Mouse (Mus musculus): ENCODE data around the gene Tmem234.
A peak's percentile ranks its signal among the peaks of the same experiment; 100 is the strongest.
"Not testable (repeated sequence)": the region's sequence is repeated elsewhere in the genome, so short reads cannot be mapped to it uniquely, and the experiment has no call there.

Tmem234 gene

DNA sequence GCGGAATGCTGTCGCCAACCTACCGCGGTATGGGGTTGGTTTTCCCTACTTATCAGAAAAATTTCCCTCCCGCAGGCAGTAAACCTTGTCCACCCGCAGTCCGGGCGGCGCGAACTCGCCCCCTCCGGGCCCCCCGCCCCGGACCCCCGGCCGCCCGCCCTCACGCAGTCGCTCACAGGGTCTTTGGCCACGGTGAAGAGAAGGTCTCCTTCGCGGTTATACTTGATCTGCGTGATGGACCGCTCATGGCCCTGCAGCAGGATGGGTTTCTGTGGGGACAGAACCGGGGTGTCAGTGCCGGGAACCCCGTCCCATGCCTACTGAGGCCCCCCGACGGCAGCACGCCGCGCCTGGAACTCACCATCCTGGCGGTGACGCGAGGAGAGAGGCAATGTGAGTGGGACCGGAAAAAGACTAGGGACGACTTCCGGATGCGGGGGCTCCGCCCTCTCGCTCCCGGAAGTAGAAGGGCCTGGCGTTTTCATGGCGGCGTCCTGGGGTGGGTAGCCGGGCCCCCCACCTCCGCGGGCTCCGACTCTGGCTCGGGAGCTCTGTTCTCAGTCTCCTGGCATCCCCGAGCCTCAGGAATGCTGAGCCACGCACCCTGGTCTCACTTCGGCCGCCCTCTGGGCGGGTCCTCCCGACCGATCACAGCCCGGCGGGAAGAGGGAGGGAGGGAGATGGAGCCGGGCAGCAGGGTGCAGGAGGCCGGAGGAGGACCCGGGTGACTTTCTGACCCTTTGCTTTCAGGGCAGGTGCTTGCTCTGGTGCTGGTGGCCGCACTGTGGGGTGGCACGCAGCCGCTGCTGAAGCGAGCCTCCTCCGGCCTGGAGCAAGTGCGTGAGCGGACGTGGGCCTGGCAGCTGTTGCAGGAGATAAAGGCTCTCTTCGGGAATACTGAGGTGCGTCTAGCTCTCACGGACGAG lies at the start of gene Tmem234, which contains the start of gene Eif3i:
Gene Tmem234, plus strand, starts transcription at position 436 of the 926 bp plus-strand sequence.
Gene Eif3i, minus strand, starts transcription at position 416 of the 926 bp plus-strand sequence.
- no peak for DNase-seq (ENCODE audit: low spot score)

DNA sequence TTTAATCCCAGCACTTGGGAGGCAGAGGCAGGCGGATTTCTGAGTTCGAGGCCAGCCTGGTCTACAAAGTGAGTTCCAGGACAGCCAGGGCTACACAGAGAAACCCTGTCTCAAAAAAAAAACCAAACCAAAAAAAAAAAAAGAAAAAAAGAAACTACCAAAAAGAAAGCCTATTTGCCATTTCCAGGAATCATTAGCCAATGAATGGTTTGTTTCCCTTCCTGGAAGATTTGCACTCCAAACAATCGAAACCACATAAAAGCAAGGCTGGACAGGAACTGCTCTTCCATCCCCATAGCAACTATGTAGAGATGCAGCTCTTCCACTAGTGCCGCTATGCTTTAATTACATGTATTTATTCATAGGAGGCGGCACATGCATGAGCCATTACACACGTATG lies 46.0 kb upstream of the Tmem234 start:
- DNase-seq (ENCODE audit: low spot score): not testable (repeated sequence)

DNA sequence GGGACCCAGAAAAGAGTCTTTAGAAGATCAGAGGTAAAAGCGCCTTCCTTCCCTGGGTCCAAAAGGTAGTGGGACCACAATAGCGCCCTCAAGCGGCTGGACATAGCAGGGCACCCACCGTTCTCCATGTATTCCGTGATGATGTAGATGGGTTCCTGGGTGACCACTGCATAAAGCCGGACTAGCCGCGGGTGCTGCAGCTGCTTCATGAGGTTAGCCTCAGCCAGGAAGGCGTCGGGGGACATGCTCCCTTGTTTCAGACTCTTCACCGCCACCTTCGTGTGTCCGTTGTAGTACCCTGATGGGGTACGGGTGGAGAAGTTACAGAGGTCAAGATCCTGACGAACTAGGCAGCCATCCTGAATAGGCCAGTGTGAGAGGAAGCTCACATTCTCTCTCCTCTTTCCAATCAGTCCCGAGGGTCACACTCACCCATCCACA lies 45.0 kb upstream of the Tmem234 start:
- DNase-seq (ENCODE audit: low spot score): no peak

DNA sequence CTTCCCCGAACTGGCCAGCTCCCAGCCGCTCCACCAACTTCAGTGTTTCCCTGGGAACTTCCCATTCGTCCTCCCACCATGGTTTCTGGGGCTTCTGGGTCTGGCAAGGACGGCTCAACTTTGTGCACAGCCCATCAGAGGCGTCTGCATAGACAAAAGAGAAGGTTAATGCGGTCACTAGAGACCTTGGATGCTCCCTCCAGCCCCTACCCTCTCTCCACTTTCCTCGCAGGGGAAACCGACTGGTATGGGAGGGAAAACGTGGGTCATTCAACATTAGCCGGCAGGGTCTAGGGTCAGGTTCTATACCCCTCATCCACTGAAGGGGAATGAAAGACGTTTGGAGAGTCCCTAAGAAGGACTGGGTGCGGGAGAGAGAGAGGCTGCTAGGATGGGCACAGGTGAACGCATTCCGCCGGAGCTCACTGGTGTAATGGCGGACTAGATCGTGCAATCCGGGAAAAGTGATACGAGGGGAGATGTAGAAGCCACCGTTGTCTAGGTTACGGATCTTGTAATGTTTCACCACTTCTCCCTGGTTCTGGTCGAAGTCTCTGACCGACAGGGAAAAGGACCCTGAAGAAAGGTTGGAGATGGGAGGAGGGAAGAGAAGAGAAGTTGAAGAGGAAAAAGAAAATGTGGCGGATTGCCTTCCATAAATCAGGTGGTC lies 44.5 kb upstream of the Tmem234 start:
- no peak for DNase-seq (ENCODE audit: low spot score)

DNA sequence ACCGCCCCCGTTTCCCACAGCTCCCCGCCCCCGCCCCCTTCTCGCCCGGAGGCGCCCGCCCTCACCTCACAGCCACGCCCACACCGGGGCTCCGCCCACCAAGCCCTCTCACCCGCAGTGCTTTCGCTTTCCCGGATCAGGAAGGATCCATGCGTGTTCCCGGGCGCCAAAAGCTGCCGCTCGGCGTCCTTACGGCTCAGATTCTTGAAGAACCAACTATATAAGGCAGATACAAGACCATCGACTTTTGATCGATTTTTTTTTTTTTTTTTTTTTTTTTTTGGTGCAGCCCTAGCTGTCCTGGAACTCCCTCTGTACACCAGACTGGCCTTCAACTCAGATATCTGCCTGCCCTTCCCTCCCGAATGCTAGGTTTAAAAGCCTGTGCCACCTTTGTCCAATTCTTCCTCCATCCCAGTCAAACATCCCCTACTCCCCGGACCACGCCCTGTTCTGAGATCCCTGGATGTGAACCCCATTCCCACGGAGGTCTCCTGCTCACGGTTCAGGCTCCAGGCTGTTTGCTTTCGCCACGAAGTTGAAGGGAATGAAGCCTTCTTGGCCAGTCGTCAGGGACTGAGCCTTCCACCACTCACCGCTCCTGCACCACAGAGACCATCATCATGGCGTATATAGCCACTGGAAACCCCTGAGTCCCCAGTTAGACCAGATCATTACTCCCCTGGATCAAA lies 43.8 kb upstream of the Tmem234 start:
- DNase-seq (ENCODE audit: low spot score): peak; percentile 45

DNA sequence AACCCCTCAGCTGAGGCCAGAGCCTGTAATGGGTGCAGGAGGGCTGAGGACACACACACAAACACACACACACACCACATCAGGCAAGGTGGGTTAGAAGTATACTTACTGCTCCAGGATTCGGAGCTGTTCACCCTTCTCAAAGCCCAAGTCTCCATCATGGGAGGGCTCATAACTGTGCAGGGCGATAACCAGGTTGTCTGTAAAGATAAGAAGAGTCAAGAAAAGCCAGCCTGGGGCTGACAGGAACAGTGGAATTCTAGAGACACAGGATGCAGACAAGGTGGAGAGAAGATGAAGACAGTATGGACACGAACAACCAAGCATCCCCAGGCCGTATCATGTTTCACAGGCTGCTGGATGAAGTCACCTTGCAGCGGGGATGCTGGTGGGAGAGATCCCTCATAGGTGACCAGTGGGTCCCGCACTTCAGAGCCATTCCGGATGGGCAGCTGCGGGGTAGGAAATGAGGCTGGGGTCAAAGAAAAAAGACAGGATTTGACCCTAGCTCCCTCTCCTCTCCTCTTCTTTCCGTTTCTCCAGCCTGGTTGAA lies 43.1 kb upstream of the Tmem234 start:
- no peak for DNase-seq (ENCODE audit: low spot score)

DNA sequence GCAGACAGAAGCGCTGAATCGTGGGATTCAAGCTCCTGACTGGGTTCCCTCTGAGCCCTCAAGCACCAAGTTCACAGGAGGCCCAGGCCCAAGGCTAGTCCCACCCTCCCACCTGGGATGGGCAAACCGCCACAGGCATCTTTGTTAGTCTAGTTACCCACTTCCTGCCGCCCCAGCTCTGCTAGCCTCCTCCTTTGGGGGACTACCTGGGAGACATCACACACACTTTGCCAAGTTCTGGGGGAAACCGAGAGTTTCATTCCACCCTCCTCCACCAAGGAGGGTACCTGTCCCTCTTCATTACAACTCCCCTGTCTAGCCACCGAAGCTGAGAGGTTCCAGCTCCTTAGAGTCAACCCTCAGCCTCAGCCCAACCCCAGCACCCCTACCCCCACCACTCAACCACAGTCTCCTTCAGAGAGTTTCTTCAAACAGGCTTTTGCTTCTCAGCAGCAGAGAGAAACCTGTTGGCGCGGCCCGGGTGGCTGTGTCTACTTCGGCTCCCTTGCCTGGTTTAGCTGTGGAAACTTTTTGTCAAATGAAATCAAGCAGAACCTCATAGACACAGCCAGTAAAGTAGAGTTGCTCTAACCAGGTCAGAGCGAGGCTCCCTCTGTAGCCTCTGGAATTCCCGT lies 42.0 kb upstream of the Tmem234 start:
- no peak for DNase-seq (ENCODE audit: low spot score)

DNA sequence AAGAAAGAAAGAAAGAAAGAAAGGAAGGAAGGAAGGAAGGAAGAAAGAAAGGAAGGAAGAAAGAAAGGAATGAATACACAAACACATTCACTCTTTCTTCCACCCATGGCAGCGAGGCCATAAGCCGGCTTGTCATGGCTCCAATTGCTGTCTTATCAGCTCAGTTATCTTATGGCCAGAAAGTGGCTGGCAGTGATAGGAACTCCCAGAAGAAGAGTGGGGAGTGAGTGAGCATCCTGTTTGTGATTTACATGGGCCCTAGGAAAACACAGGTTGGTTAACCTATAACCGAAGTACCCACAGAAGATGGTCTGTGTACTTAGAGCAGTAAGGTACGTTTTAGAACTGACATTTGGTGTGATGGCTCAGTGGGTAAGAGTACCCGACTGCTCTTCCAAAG lies 39.3 kb upstream of the Tmem234 start:
- no peak for DNase-seq (ENCODE audit: low spot score)

DNA sequence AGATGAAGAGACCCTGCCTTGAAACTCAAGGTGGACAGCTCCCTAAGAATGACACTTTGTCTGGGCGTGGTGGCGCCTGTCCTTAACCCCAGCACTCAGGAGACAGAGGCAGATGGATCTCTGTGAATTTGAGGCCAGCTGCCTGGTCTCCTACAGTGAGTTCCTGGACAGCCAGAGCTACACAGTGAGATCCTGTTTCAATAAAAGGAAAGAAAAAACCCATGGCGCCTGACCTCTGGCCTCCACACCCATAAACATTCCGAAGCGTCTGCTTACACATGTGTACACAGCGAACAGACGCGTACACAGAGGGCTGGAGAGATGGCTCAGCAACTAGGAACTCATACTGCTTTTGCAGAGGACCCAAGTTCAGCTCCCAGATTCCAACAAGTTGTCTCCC lies 36.8 kb upstream of the Tmem234 start:
- no peak for DNase-seq (ENCODE audit: low spot score)

DNA sequence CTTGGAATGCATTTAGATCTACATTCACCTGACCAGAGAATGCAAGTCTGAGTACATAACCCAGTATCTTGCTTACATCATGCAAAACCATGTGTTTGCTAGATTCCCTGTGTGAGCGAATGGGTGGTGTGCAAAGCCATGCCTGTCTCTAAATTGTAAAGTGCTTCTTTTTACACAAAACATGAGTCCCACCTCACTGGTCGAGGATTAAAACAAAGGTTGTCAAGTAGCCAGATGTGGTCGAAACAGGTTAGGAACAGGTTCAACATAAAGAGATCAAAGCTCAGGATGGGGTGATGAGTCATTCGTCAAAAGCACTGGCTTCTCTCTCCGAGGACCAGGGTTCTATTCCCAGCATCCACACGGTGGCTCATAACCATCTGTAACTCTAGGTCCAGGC lies 35.3 kb upstream of the Tmem234 start:
- no peak for DNase-seq (ENCODE audit: low spot score)

DNA sequence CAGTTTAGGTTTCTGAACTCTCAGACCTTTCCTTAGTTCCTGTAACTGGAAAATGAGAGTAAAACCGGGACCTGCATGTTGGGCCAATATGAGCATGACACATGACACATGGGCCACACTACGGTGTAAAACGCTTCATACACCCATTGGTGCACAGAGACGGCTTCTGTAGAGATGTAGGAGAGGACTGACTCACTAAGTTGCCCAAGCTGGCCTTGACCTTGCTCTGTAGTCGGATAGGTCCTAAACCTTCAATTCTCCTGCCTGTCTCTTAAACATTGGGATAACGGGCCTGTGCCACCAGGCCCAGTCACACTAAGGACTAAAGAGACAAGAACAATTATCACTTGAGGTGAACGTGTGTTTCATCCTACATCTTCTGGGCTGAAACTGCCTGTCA lies 32.1 kb upstream of the Tmem234 start:
- DNase-seq (ENCODE audit: low spot score): no peak

DNA sequence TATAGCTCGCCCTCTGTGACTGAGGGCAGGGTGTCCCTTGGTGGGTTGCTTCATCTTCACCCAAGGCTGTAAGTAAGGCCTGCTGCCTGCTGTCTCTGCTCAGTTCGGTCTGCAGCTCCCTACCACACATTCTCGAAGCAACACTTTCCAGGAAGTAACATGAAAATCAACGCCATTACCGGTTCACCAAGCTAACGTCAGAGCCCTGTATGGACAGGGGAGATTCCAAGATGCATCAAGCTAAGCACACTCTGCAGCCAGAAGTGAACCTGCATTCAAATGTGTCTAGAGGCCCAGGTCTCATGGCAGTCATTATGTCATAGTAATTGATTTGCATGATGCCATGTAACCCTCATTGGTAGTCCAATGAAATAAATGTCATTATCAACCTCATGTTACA lies 30.4 kb upstream of the Tmem234 start:
- no peak for DNase-seq (ENCODE audit: low spot score)

DNA sequence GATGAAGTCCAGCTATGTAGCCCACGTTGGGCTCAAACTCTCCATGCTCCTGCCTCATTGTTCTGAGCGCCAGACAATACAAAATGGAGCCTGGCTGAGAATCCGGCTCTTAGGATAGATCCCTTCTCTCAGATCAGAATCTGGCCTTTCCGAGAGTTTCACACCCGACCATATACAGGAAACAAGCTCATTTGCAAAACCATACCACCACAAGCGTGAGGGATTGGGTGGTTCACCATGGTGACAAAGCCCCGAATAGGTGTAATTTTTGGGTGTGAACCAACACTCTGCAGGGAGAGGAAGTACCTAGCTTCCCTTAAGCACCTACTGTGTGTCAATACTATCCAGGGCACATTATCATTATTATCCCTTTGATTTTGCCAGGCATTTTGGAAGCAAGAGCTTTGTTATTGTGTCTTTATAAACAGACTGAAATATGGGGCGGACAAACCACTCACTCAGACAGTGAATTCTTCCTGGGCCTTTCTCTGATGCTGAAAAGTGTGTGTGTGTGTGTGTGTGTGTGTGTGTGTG lies 28.9 kb upstream of the Tmem234 start:
- no peak for DNase-seq (ENCODE audit: low spot score)

DNA sequence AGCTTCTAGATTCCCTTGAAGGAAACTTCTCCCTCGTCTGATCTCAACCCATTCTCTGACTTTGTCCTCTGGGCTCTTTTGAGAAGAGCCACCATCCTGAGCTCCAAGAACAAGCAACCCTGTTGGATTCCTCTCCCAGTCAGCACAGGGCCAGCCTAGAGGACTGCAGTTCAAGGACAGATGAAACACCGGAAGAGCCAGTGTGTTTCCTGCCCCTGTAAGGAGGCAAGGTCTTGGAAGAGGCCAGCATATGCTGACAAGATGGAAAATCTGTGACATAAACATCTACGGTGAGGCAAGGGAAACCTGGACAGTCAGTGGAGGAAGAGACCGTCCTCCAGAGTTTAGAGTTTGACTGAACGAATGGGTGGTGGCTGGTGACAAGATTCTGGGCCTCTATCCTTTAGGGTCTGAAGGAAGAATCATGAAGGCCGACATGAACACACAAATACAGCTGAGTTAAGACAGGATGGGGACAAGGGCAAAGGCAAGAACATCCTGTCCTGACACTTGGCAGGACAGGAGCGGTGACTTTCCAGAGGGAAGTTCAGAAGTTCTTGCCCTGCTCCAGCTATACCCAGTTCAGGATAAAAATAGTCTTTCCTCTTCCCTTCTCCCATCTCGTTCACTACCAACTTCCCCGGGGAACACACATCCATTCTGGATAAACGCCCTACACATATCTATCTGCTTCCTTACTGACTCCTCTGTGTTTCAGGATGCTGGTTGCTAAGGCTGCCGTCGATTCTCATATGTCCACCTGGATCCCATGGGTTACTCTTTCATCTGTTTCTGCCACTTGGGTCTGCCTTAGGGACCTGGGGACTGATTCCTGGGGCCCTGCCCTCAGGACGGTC lies 28.0 kb upstream of the Tmem234 start:
- DNase-seq (ENCODE audit: low spot score): no peak

DNA sequence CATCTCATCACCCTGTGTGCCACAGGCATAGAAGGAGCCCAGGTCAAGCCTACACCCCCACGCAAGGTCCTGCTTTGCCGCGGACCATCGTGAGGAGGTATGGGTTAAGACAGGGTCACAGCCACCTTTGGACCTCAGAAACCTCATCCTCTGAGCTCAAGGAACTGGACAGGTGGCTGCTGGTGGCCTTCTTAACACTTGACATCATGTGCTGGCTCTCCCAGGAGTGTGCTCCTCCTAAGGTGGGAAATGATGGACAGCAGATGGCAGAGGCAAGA lies 27.4 kb upstream of the Tmem234 start:
- no peak for DNase-seq (ENCODE audit: low spot score)

DNA sequence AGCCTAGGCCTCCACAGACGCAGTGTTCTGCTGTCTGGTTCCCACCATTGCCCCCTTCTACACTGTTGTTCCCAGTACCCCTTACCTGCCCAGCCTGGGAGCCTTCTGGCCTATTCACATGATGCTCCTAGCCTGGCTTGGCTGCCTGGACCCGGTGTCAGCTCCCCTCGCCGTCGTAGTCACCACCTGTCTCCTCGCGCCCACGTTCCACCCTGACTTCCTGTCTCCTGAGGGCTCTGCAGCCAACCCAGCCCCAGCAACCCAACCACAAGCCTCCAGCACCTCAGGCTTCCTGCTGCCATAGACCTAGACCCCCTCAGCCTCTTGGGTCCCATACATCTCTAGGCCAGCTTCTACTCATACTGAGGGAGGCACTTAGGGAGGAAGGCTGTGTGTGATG lies 27.0 kb upstream of the Tmem234 start, which contains the start of gene Lck:
Gene Lck, minus strand, starts transcription at position 212 of the 400 bp plus-strand sequence.
- no peak for DNase-seq (ENCODE audit: low spot score)

DNA sequence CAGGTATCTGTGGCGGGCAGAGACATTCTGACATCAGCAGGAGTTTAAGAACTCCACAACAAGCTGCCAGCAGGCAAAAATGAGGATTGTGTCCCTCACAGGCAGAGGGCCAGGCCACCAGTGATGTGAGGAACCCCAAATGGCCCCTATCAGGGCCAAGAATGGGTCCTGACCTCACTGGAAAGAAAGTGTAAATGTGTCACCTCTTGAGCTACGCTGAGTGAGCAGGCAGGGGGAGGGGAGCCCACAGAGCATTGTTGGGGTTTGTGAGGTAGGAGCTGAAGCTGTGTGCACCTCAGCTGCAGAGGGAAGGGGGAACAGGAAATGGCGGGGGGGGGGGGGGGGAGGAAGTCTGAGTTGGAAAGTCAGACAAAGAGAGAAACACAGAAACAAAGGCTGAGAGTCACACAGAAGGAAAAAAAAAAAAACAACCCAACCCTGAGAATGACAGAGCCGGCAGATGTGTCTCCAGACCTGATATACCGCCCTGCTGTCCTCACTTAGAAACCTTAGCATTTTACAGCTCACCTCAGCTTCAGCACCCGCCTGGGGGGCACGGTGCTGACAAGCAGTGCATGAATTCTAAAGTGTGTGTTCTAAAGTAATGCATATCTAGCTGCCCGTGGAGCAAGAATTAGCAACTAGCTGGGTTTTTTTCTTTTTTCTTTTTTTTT lies 25.2 kb upstream of the Tmem234 start:
- no peak for DNase-seq (ENCODE audit: low spot score)

DNA sequence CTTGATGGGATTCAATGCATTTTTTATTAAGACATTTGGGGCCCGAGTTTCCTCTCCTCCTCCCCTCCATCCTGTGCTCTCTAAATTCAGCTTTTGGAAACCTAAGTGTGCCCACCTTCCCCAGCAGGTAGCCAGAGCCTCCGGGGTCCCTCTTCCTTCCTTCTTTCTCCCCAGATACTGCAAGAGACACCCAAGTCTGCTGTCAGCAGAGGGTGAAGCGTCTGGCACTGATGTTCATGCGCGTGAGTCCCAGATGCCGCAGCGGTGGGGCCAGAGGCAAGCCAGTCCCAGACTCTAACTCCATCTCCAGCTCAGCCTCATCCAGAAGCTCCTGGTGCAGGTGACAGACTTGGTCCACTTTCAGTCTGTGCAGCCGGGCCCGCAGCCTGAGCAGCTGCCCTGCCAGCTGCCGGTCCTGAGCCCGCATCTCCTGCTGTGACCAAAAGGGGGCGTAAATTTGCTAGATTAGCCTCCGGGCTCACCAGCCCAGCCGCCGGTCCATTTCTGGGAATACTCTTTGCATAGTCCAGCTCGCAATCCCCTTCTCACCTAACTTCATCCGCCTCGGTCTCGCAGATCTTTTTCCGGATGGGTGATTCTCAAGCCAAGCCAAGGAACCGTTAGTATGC lies 23.5 kb upstream of the Tmem234 start:
- no peak for DNase-seq (ENCODE audit: low spot score)

DNA sequence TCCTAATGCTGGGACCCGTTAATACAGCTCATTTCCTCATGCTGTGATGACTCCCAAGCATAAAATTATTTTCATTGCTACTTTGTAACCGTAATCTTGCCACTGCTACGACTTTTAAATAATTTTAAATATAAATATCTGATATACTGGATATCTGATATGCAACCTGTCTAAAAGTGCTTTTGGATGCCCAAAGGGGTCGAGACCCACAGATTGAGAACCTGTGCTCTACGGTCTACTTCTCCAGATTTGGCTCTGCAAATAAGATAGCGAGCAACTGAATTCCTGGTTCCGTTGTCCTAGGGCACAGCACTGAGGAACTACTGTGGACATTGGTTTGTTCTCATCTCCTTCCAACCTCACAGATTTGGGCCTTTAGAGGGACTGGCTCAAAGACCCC lies 22.8 kb upstream of the Tmem234 start:
- DNase-seq (ENCODE audit: low spot score): no peak

DNA sequence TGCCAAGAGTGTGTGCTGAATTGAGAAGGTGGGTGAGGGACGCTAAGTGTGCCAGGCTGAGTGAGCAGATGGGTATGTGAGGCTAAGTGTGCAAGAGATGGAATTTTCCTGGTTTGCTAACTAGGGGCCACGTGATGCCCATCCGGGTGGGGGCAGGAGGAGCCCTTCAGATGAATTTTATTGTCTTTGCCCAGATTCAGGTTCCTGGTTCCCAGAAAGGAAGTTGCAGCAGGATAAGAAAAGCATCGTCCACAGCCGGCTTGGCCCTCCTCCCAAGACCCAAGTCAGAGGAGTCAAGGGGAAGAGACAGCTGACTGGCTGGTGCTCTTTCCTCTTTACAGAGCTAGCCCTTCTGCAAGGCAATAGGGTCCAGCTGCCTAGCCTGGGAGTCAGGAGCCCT lies 22.0 kb upstream of the Tmem234 start, which contains the start of gene Fam167b:
Gene Fam167b, minus strand, starts transcription at position 84 of the 400 bp plus-strand sequence.
- no peak for DNase-seq (ENCODE audit: low spot score)
